ENCODE assay signal across 36 mouse cellular contexts in the genomic region with DNA sequence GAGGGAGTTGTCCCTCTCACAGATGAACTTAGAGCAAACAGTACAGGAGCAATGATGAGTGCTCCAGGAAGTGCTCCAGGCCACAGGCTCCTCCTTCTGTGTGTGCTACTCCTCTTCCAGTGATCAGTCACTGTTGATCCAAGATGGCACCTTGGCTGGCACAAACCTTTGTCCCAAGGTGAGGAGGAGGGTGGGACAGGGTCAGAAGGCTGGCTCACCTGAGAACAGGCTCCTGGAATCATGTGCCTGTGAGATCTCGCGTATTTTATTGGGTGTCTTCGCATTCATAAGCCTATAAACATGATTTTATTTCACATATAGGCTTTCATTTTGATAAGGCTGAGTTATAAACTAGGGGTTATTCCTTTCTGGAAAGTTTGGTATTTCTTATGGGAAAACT. TPM values are rescaled to one million over a fixed set of nuclear protein-coding genes. Genes with fewer than 3 reads are reported as not detected.
"Had no signal": no experiment of that assay in that cellular context is flagged by ENCODE, and none has a peak within 500 bp of the region (broad histone marks: within the 10 kb centered on the region; RNA-seq: fewer than 3 reads in every experiment).

No protein-coding gene starts in this region.

- DNase-seq: heart, postnatal 10 days; heart, postnatal 14 days; heart, postnatal 36 days; heart, postnatal 4 days; kidney, adult 11 months; kidney, adult 18-20 months; kidney, adult 2 months; kidney, adult 8-10 months; kidney, adult 9 months; kidney, postnatal 10 days; kidney, postnatal 14 days; kidney, postnatal 25 days; kidney, postnatal 36 days; kidney, postnatal 4 days; layer of hippocampus, adult 9-11 months; layer of hippocampus, postnatal 36 days had no signal

- H3K4me3 ChIP-seq: heart, embryonic 12.5 days; heart, embryonic 13.5 days; heart, embryonic 15.5 days; hindbrain, embryonic 10.5 days; hindbrain, embryonic 12.5 days; hindbrain, embryonic 13.5 days; hindbrain, embryonic 15.5 days; intestine, embryonic 15.5 days; kidney, embryonic 15.5 days; layer of hippocampus, adult 2 months; left cerebral cortex, adult 2 months had no signal

- H3K9me3 ChIP-seq: heart, embryonic 12.5 days; heart, embryonic 15.5 days; hindbrain, embryonic 10.5 days; hindbrain, embryonic 12.5 days; hindbrain, embryonic 13.5 days; hindbrain, embryonic 15.5 days; intestine, embryonic 15.5 days; kidney, embryonic 15.5 days had no signal

- H3K36me3 ChIP-seq: heart, embryonic 12.5 days; heart, embryonic 13.5 days; heart, embryonic 15.5 days; hindbrain, embryonic 10.5 days; hindbrain, embryonic 12.5 days; hindbrain, embryonic 13.5 days; hindbrain, embryonic 15.5 days; intestine, embryonic 15.5 days; kidney, embryonic 15.5 days had no signal

- H3K27ac ChIP-seq: heart, embryonic 13.5 days; heart, embryonic 15.5 days; hindbrain, embryonic 10.5 days; hindbrain, embryonic 12.5 days; hindbrain, embryonic 13.5 days; hindbrain, embryonic 14.5 days; hindbrain, embryonic 15.5 days; intestine, embryonic 15.5 days; kidney, embryonic 15.5 days; kidney, postnatal 0 days; layer of hippocampus, adult 2 months; left cerebral cortex, adult 2 months had no signal

- H3K27me3 ChIP-seq: heart, embryonic 12.5 days; hindbrain, embryonic 12.5 days; hindbrain, embryonic 15.5 days; kidney, embryonic 15.5 days had no signal

- H3K4me1 ChIP-seq: heart, embryonic 15.5 days had no signal

RNA-seq across cellular contexts. Expression of a gene that starts 14.7 kb away (rescaled TPM):
- polyA plus RNA-seq: heart, embryonic 12.5 days; heart, embryonic 13.5 days; heart, embryonic 14.5 days; heart, embryonic 15.5 days; heart, embryonic 16.5 days; hindbrain, embryonic 10.5 days; hindbrain, embryonic 11.5 days; inflammation-experienced regulatory T-cells, adult 6 months; intestine, embryonic 14.5 days; kidney, adult 2 months; kidney, embryonic 14.5 days; kidney, embryonic 16.5 days; kidney, postnatal 0 days had no signal
